Mouse (Mus musculus): ENCODE measurements around the gene Gm47841. TPM values are rescaled to one million over a fixed set of nuclear protein-coding genes. Genes with fewer than 3 reads are reported as not detected.

Gene Gm47841
- total and polyA plus RNA-seq, 3 experiments: not detected

DNA sequence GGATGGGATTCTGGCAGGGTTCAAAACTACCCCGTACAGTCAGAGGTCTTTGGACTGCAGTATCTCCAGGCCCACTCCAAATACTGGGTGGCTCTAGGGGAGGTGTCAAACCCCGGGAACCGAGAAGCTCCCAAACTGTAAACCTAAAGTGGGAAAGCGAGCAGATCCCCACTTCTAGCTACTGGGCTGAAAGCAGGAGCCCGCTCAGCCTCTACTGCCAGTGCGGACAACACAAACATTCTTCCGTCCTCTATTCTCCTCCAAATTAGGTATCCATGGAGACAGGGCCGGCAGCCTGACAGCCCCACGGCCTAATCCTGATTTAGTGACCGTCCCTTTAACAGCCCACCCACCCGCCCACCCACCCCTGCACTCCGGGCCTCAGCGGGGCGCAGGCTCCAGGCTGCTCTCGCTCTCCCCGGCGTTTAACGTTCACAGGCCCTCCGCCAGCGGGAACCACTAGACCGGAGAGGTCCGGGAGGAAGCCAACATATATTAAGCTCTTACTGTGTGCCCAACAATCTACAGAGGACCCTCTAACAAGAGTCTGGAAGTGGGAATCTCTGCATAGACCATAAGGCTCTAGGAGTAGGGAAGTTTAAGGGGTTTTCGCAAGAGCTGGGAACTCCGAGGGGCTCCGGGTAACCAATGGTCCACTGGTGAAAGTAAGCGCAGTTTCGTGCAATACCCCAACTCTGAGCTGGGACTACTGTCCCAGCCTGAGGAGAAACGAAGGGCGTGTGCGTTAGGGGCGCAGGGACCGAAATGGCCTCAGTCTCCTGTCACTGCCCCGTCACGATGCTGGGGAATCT lies 30.0 kb upstream of the Gm47841 start:
- Histone ChIP-seq H3K4me1 (ENCODE audit: control insufficient read depth, insufficient read depth, low read length) (peaks cover 11% of the 10 kb centered on the region), H3K36me3 (ENCODE audit: control insufficient read depth, insufficient read depth, low read length) (no peaks in the 10 kb centered on the region), H3K27ac (peak overlapping the region; percentile 82), H3K27me3 (ENCODE audit: control insufficient read depth, insufficient read depth, low read length) (no peaks in the 10 kb centered on the region), H3K4me3 (peak overlapping the region; percentile 64), H3K9ac (ENCODE audit: low read depth, low read length) (peak overlapping the region; percentile 92), H3K79me2 (replicated peaks; ENCODE audit: control insufficient read depth, insufficient read depth, low read length) (no peaks in the 10 kb centered on the region)
- TF ChIP-seq POLR2A (IDR thresholded peaks at IDR 0.05; ENCODE audit: insufficient read depth, low read depth, low read length) (no peak), CTCF (IDR thresholded peaks at IDR 0.05) (no peak), EP300 (IDR thresholded peaks at IDR 0.05; ENCODE audit: insufficient read depth, low read depth, low read length) (no peak)
- DNase-seq: no peak
- WGBS: 14% methylated on average over 34 of the region's 34 CpGs
- intact Hi-C loops (cut with DNase I): loop anchor here (5.0 kb wide), 1 partner anchor 40 kb away; the partner anchor contains the start of gene Ankrd33

DNA sequence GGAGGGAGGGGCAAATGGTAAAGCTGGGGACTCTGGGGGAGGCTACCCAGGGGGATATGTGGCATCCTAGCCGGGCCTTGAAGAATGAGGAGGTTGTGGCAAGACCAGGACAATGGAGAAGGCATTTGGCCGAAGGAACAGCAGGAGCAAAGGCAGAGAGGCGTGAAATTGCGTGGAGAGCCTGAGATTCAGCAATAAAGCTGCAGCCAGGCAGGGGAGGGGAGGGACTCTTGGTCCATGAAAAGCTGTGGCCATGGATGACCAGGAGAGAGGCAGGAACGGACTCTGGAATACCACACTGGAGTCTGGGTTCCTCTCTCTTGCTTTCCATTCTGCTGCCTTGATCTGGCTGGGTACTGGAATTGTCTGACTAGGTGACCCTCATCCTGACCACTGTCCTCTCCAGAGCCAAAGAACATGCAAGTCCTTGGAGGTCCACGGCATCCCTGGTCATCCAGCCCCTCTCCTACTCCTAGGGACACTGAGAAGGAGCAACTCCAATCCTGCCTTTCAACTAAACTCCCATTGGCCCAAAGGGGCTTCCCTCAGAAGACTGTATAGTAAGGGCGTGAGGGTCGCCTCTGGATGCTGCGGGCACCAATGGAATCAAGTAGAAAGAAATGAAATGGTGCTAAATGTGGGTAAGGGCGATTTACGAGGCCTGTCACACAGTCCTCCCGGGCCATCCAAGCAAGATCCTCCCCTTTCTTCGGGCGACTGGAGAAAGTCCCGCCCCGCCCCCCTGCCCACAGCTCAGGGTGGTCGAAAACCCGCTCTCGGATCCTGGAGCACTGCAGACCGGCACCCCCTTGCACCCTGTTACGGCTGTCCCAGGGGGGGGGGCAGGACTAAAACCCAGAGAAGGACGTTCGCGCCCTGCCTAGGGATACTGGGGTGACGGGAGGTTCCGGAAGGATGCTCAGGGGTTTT lies 29.1 kb upstream of the Gm47841 start:
- no peak overlapping the region for H3K9ac ChIP-seq (ENCODE audit: low read depth, low read length)
- H3K4me1 ChIP-seq (ENCODE audit: control insufficient read depth, insufficient read depth, low read length): peaks cover 11% of the 10 kb centered on the region
- 37% methylated on average over 26 of the region's 26 CpGs for WGBS
- H3K36me3 ChIP-seq (ENCODE audit: control insufficient read depth, insufficient read depth, low read length): no peaks in the 10 kb centered on the region
- no peak for DNase-seq
- H3K79me2 ChIP-seq (replicated peaks; ENCODE audit: control insufficient read depth, insufficient read depth, low read length): no peaks in the 10 kb centered on the region
- H3K27me3 ChIP-seq (ENCODE audit: control insufficient read depth, insufficient read depth, low read length): no peaks in the 10 kb centered on the region
- intact Hi-C loops (cut with DNase I): loop anchor here (5.0 kb wide), 1 partner anchor 41 kb away; the partner anchor contains the start of gene Ankrd33
- H3K27ac ChIP-seq: no peak overlapping the region
- TF ChIP-seq CTCF (IDR thresholded peaks at IDR 0.05): no peak
- no peak for TF ChIP-seq POLR2A (IDR thresholded peaks at IDR 0.05; ENCODE audit: insufficient read depth, low read depth, low read length)
- TF ChIP-seq EP300 (IDR thresholded peaks at IDR 0.05; ENCODE audit: insufficient read depth, low read depth, low read length): no peak
- no peak overlapping the region for H3K4me3 ChIP-seq

DNA sequence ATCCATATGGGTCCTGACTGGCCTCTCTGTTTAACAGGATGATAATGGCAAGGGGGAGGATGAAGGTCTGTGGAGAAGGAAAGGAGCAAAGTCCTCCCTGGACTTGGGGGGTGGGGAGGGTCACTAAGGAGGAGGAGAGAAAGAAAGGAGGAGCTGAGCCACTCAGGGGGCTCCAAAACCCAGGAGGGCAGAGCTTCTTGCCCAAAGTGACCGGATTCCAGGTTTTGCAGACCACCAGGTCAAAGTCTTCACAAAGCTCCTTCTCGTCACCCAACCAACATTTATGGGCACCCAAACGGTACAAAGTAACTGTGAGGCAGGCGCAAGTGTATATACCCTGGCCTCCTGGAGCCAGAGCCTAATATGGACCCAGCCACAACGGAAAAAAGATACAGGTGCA lies 28.5 kb upstream of the Gm47841 start:
- WGBS: 83% methylated on average over 5 of the region's 5 CpGs
- no peak for TF ChIP-seq CTCF (IDR thresholded peaks at IDR 0.05)
- TF ChIP-seq EP300 (IDR thresholded peaks at IDR 0.05; ENCODE audit: insufficient read depth, low read depth, low read length): no peak
- TF ChIP-seq POLR2A (IDR thresholded peaks at IDR 0.05; ENCODE audit: insufficient read depth, low read depth, low read length): no peak

DNA sequence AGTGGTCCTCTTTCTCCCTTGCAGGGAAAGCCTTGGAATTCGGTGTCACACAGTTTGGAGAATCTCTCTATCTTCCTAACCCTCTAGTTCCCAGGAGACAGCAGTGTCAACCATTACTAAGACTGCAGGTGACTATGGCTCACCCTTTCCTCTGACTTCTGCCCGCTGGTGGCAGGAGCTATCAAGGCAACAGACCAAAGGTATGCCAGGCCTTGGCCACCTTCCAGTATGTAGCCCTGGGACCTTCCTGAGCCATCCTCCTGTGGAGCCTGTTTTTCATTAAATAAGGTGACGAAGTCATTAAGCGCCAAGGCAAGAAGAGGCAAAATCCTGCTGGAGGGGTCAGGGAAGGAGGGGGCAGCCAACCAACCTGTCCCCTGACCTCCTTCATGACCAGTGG lies 28.0 kb upstream of the Gm47841 start:
- intact Hi-C loops (cut with DNase I): loop anchor here (5.0 kb wide), 1 partner anchor 42 kb away; the partner anchor contains the start of gene Ankrd33
- no peak for DNase-seq
- 82% methylated on average over 4 of the region's 4 CpGs for WGBS
- H3K27ac ChIP-seq: no peak overlapping the region
- TF ChIP-seq EP300 (IDR thresholded peaks at IDR 0.05; ENCODE audit: insufficient read depth, low read depth, low read length) (no peak), CTCF (IDR thresholded peaks at IDR 0.05) (no peak), POLR2A (IDR thresholded peaks at IDR 0.05; ENCODE audit: insufficient read depth, low read depth, low read length) (no peak)
- H3K4me3 ChIP-seq: no peak overlapping the region
- H3K4me1 ChIP-seq (ENCODE audit: control insufficient read depth, insufficient read depth, low read length): peaks cover 11% of the 10 kb centered on the region
- H3K79me2 ChIP-seq (replicated peaks; ENCODE audit: control insufficient read depth, insufficient read depth, low read length): no peaks in the 10 kb centered on the region
- H3K36me3 ChIP-seq (ENCODE audit: control insufficient read depth, insufficient read depth, low read length): no peaks in the 10 kb centered on the region
- H3K9ac ChIP-seq (ENCODE audit: low read depth, low read length): no peak overlapping the region
- H3K27me3 ChIP-seq (ENCODE audit: control insufficient read depth, insufficient read depth, low read length): no peaks in the 10 kb centered on the region

More for the DNA sequence above, 28.5 kb upstream of the Gm47841 start:
- DNase-seq: no peak
- Histone ChIP-seq H3K27ac (no peak overlapping the region), H3K79me2 (replicated peaks; ENCODE audit: control insufficient read depth, insufficient read depth, low read length) (no peaks in the 10 kb centered on the region), H3K27me3 (ENCODE audit: control insufficient read depth, insufficient read depth, low read length) (no peaks in the 10 kb centered on the region), H3K36me3 (ENCODE audit: control insufficient read depth, insufficient read depth, low read length) (no peaks in the 10 kb centered on the region), H3K9ac (ENCODE audit: low read depth, low read length) (no peak overlapping the region), H3K4me3 (no peak overlapping the region), H3K4me1 (ENCODE audit: control insufficient read depth, insufficient read depth, low read length) (peaks cover 11% of the 10 kb centered on the region)
- intact Hi-C loops (cut with DNase I): loop anchor here (5.0 kb wide), 1 partner anchor 42 kb away; the partner anchor contains the start of gene Ankrd33

DNA sequence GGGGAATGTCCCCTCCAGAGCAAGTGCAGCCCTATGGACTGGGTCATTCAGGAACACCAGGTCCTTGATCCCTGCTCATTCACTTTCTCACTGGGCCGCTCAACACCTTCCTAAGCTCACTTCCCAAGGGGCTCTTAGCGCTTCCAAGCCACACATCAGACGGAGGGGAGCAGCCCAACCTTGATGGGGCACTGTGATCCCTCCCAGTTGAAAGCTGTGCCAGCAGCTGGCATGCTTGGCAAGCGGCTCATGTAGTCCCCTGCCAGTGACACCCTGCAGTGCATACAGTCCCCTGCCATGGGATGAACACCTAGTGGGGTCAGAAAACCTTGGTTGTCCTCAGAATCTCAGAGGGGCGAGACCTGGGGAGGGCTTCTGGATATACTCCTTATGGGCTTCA lies 26.9 kb upstream of the Gm47841 start:
- Histone ChIP-seq H3K4me1 (ENCODE audit: control insufficient read depth, insufficient read depth, low read length) (peaks cover 7% of the 10 kb centered on the region), H3K27ac (no peak overlapping the region), H3K4me3 (no peak overlapping the region), H3K36me3 (ENCODE audit: control insufficient read depth, insufficient read depth, low read length) (no peaks in the 10 kb centered on the region), H3K9ac (ENCODE audit: low read depth, low read length) (no peak overlapping the region), H3K79me2 (replicated peaks; ENCODE audit: control insufficient read depth, insufficient read depth, low read length) (no peaks in the 10 kb centered on the region), H3K27me3 (ENCODE audit: control insufficient read depth, insufficient read depth, low read length) (no peaks in the 10 kb centered on the region)
- 81% methylated on average over 5 of the region's 5 CpGs for WGBS
- TF ChIP-seq CTCF (IDR thresholded peaks at IDR 0.05): no peak
- TF ChIP-seq EP300 (IDR thresholded peaks at IDR 0.05; ENCODE audit: insufficient read depth, low read depth, low read length): no peak
- no peak for TF ChIP-seq POLR2A (IDR thresholded peaks at IDR 0.05; ENCODE audit: insufficient read depth, low read depth, low read length)
- intact Hi-C loops (cut with DNase I): no loop called here
- no peak for DNase-seq

Data from heart, adult 2 months (tissue).